Mouse (Mus musculus) MEL (cell line): ENCODE data around the gene Aqr.

Source experiments
- BHLHE40 ChIP-seq: IDR thresholded peaks from 2 replicates; pipeline ENCODE4 v1.6.1; 2012; ENCODE audit warnings: low read depth, mild to moderate bottlenecking, inconsistent platforms, low read length, improper control_type of control experiment, borderline replicate concordance
- CTCF ChIP-seq, 3 experiments: IDR thresholded peaks in 2 of 3; conservative IDR thresholded peaks in 1 of 3; 2 replicates each; pipeline ENCODE4 v1.5.1; 2011 to 2012; ENCODE audit warnings: low read length in 3 of 3, low read depth in 2 of 3, mild to moderate bottlenecking in 2 of 3, improper control_type of control experiment in 1 of 3, inconsistent platforms in 1 of 3, mixed read lengths in 1 of 3, moderate library complexity in 1 of 3; ENCODE audit not compliant: control insufficient read depth in 1 of 3, insufficient read depth in 1 of 3, poor library complexity in 1 of 3, severe bottlenecking in 1 of 3
- EP300 ChIP-seq, 2 experiments: IDR thresholded peaks; 2 replicates each; pipeline ENCODE4 v1.6.1; 2011; ENCODE audit warnings: improper control_type of control experiment in 2 of 2, low read length in 2 of 2, low read depth in 1 of 2, mild to moderate bottlenecking in 1 of 2
- GATA1 ChIP-seq: IDR thresholded peaks from 2 replicates; pipeline ENCODE4 v1.6.1; 2011; ENCODE audit warnings: low read depth, low read length, improper control_type of control experiment
- KAT2A ChIP-seq: conservative IDR thresholded peaks from 2 replicates; pipeline ENCODE4 v1.6.1; 2012; ENCODE audit warnings: low read depth, low read length, improper control_type of control experiment, inconsistent platforms
- NELFE ChIP-seq: IDR thresholded peaks from 2 replicates; pipeline ENCODE4 v1.6.1; 2011; ENCODE audit warnings: low read depth, low read length, improper control_type of control experiment
- POLR2A ChIP-seq, 2 experiments: IDR thresholded peaks; 2 replicates each; pipeline ENCODE4 v1.6.1; 2011 to 2012; ENCODE audit warnings: low read length in 2 of 2, mild to moderate bottlenecking in 2 of 2, control low read depth in 1 of 2, improper control_type of control experiment in 1 of 2, low read depth in 1 of 2, moderate library complexity in 1 of 2; ENCODE audit not compliant: control insufficient read depth in 1 of 2, insufficient read depth in 1 of 2, poor library complexity in 1 of 2
- POLR2AphosphoS2 ChIP-seq: IDR thresholded peaks from 2 replicates; pipeline ENCODE4 v1.6.1; 2011; ENCODE audit warnings: low read length, improper control_type of control experiment
- RAD21 ChIP-seq: IDR thresholded peaks from 2 replicates; pipeline ENCODE4 v1.6.1; 2011; ENCODE audit warnings: mild to moderate bottlenecking, low read depth, low read length, improper control_type of control experiment
- SIN3A ChIP-seq: IDR thresholded peaks from 2 replicates; pipeline ENCODE4 v1.6.1; 2012; ENCODE audit warnings: low read length, improper control_type of control experiment, inconsistent platforms
- TAL1 ChIP-seq: IDR thresholded peaks from 2 replicates; pipeline ENCODE4 v1.6.1; 2012; ENCODE audit warnings: mild to moderate bottlenecking, inconsistent platforms, low read length, moderate library complexity, mixed read lengths
- ZKSCAN1 ChIP-seq: IDR thresholded peaks from 2 replicates; pipeline ENCODE4 v1.6.1; 2012; ENCODE audit warnings: low read depth, mild to moderate bottlenecking, inconsistent platforms, low read length, improper control_type of control experiment, moderate library complexity
- ZNF384 ChIP-seq: IDR thresholded peaks from 2 replicates; pipeline ENCODE4 v1.6.1; 2012; ENCODE audit warnings: low read depth, mild to moderate bottlenecking, inconsistent platforms, low read length, improper control_type of control experiment

GRCm38 (mm10) chr2:114058226-114058796 is 128.5 kb downstream of the Aqr start:
- no peak for TF ChIP-seq GATA1
- no peak for TF ChIP-seq POLR2AphosphoS2
- no peak for TF ChIP-seq ZNF384
- no peak for TF ChIP-seq CTCF (IDR thresholded peaks at IDR 0.05 in 2 of 3, conservative IDR thresholded peaks at IDR 0.05 in 1 of 3; ENCODE audit: control insufficient read depth in 1 of 3, insufficient read depth in 1 of 3, low read depth in 2 of 3, low read length in 3 of 3, poor library complexity in 1 of 3, severe bottlenecking in 1 of 3)
- no peak for TF ChIP-seq RAD21
- no peak for TF ChIP-seq BHLHE40
- no peak for TF ChIP-seq SIN3A
- TF ChIP-seq POLR2A (IDR thresholded peaks at IDR 0.05; ENCODE audit: control insufficient read depth in 1 of 2, insufficient read depth in 1 of 2, low read depth in 1 of 2, low read length in 2 of 2, poor library complexity in 1 of 2): no peak
- TF ChIP-seq EP300 (IDR thresholded peaks at IDR 0.05; ENCODE audit: low read depth in 1 of 2, low read length in 2 of 2): no peak
- TF ChIP-seq ZKSCAN1: no peak
- no peak for TF ChIP-seq NELFE
- TF ChIP-seq TAL1: no peak
- TF ChIP-seq KAT2A: no peak
